Mouse (Mus musculus) midbrain, embryonic 16.5 days (tissue): ENCODE data around the gene Slc15a4. TPM values are rescaled to one million over a fixed set of nuclear protein-coding genes. Genes with fewer than 3 reads are reported as not detected.
A peak's percentile ranks its signal among the peaks of the same experiment; 100 is the strongest.

Source experiments
- ATAC-seq: fragments of 200-750 bp; cut with Nextera tagmentation; 2 replicates; pipeline ENCODE4 v1.8.0; 2017; ENCODE audit warnings: moderate TSS enrichment
- H3K27ac ChIP-seq: fragments of 300-500 bp; sonication (generic); 2 replicates; pipeline ENCODE4 v1.5.1; 2014; ENCODE audit warnings: mild to moderate bottlenecking, low read length, mixed read lengths
- H3K27me3 ChIP-seq: fragments of 300-500 bp; sonication (generic); 2 replicates; pipeline ENCODE4 v1.6.1; 2014; ENCODE audit warnings: low read depth, low read length, mixed read lengths; ENCODE audit not compliant: control insufficient read depth, insufficient read depth
- H3K36me3 ChIP-seq: fragments of 300-500 bp; sonication (generic); 2 replicates; pipeline ENCODE4 v1.6.1; 2014; ENCODE audit warnings: mild to moderate bottlenecking, low read length, moderate library complexity, mixed read lengths; ENCODE audit not compliant: control insufficient read depth, insufficient read depth
- H3K4me1 ChIP-seq: fragments of 300-500 bp; sonication (generic); 2 replicates; pipeline ENCODE4 v1.6.1; 2014; ENCODE audit warnings: mild to moderate bottlenecking, low read length, mixed read lengths; ENCODE audit not compliant: control insufficient read depth, insufficient read depth
- H3K4me2 ChIP-seq: fragments of 300-500 bp; sonication (generic); 2 replicates; pipeline ENCODE4 v1.6.1; 2014; ENCODE audit warnings: mild to moderate bottlenecking, low read length, mixed read lengths
- H3K4me3 ChIP-seq: fragments of 300-500 bp; sonication (generic); 2 replicates; pipeline ENCODE4 v1.5.1; 2014; ENCODE audit warnings: low read depth, mild to moderate bottlenecking, low read length, moderate library complexity, mixed read lengths
- H3K9ac ChIP-seq: fragments of 300-500 bp; sonication (generic); 2 replicates; pipeline ENCODE4 v1.6.1; 2014; ENCODE audit warnings: low read depth, low read length, mixed read lengths
- H3K9me3 ChIP-seq: fragments of 300-500 bp; sonication (generic); replicated peaks from 2 replicates; pipeline ENCODE4 v1.6.1; 2014; ENCODE audit warnings: mild to moderate bottlenecking, low read length, mixed read lengths; ENCODE audit not compliant: control insufficient read depth, poor library complexity, severe bottlenecking
- WGBS: fragments of 180-500 bp; shearing (Covaris S2); extraction: QIAGEN DNeasy Blood & Tissue Kit; methylation state at CpG from one replicate; pipeline ENCODE4 v1.1.7; 2014; 5-methylcytosine and 5-hydroxymethylcytosine counted together
- polyA plus RNA-seq: library from polyadenylated mRNA; unstranded; fragments of >200 nt; fragmentation: Nextera tagmentation; extraction: Ambion mirVana; gene quantifications from 2 replicates; pipeline ENCODE4 v1.2.1, GENCODE M21; 2015

The Slc15a4 gene
- polyA plus RNA-seq, 1 experiment from 2014 or later, result 26.3 TPM

- peak overlapping the region; percentile 46 for H3K4me3 ChIP-seq
- ATAC-seq, result peak; percentile 17; the same call in 1 of the 2 replicates
- H3K4me2 ChIP-seq, result peak overlapping the region; percentile 69
- H3K9me3 ChIP-seq, result no peaks in the 10 kb centered on the region
- H3K36me3 ChIP-seq, result no peaks in the 10 kb centered on the region
- no peak overlapping the region for H3K27ac ChIP-seq
- no peaks in the 10 kb centered on the region for H3K27me3 ChIP-seq
- H3K4me1 ChIP-seq, result peaks cover 6% of the 10 kb centered on the region
- peak overlapping the region; percentile 69 for H3K9ac ChIP-seq
- 14% methylated on average over 5 of the region's 5 CpGs for WGBS
Measured at GRCm38 (mm10) chr5:127631671-127632070, 1.0 kb downstream of the Slc15a4 start.

- no peak overlapping the region for H3K4me2 ChIP-seq
- ATAC-seq, result no peak
- H3K27me3 ChIP-seq, result no peaks in the 10 kb centered on the region
- 91% methylated on average over 12 of the region's 12 CpGs for WGBS
- H3K36me3 ChIP-seq, result no peaks in the 10 kb centered on the region
- H3K9me3 ChIP-seq, result no peaks in the 10 kb centered on the region
- no peak overlapping the region for H3K9ac ChIP-seq
- H3K4me3 ChIP-seq, result no peak overlapping the region
- peaks cover 6% of the 10 kb centered on the region; the same call in 1 of the 2 replicates for H3K4me1 ChIP-seq
- no peak overlapping the region for H3K27ac ChIP-seq
Measured at GRCm38 (mm10) chr5:127627242-127627641, 5.5 kb downstream of the Slc15a4 start.

- H3K36me3 ChIP-seq, result no peaks in the 10 kb centered on the region
- no peak overlapping the region for H3K27ac ChIP-seq
- no peak overlapping the region for H3K9ac ChIP-seq
- H3K4me3 ChIP-seq, result no peak overlapping the region
- WGBS, result 88% methylated on average over 10 of the region's 10 CpGs
- no peaks in the 10 kb centered on the region for H3K9me3 ChIP-seq
- ATAC-seq, result no peak
- H3K4me2 ChIP-seq, result no peak overlapping the region
- H3K4me1 ChIP-seq, result no peaks in the 10 kb centered on the region
- H3K27me3 ChIP-seq, result no peaks in the 10 kb centered on the region
Measured at GRCm38 (mm10) chr5:127624427-127625213, 8.1 kb downstream of the Slc15a4 start.

GRCm38 (mm10) chr5:127621108-127621507 is 11.6 kb downstream of the Slc15a4 start:
- H3K9me3 ChIP-seq, result no peaks in the 10 kb centered on the region
- no peaks in the 10 kb centered on the region for H3K27me3 ChIP-seq
- H3K4me2 ChIP-seq, result no peak overlapping the region
- no peak overlapping the region for H3K27ac ChIP-seq
- H3K9ac ChIP-seq, result no peak overlapping the region
- H3K4me1 ChIP-seq, result peaks cover 3% of the 10 kb centered on the region
- no peak overlapping the region for H3K4me3 ChIP-seq
- 79% methylated on average over 10 of the region's 10 CpGs for WGBS
- no peaks in the 10 kb centered on the region for H3K36me3 ChIP-seq
- ATAC-seq, result no peak

- no peak overlapping the region for H3K4me2 ChIP-seq
Measured at GRCm38 (mm10) chr5:127620371-127620770, 12.3 kb downstream of the Slc15a4 start.

GRCm38 (mm10) chr5:127618834-127619233 is 13.9 kb downstream of the Slc15a4 start:
- Histone ChIP-seq H3K36me3 (no peaks in the 10 kb centered on the region), H3K27ac (no peak overlapping the region), H3K4me1 (peaks cover 23% of the 10 kb centered on the region), H3K9ac (no peak overlapping the region), H3K4me2 (no peak overlapping the region), H3K27me3 (no peaks in the 10 kb centered on the region), H3K9me3 (no peaks in the 10 kb centered on the region), H3K4me3 (no peak overlapping the region)
- ATAC-seq, result no peak
- 76% methylated on average over 3 of the region's 3 CpGs for WGBS

More at GRCm38 (mm10) chr5:127620371-127620770, 12.3 kb downstream of the Slc15a4 start:
- Histone ChIP-seq H3K27ac (no peak overlapping the region), H3K4me1 (peaks cover 10% of the 10 kb centered on the region), H3K9ac (no peak overlapping the region), H3K27me3 (no peaks in the 10 kb centered on the region), H3K4me3 (no peak overlapping the region), H3K9me3 (no peaks in the 10 kb centered on the region), H3K36me3 (no peaks in the 10 kb centered on the region)
- WGBS, result 83% methylated on average over 8 of the region's 8 CpGs
- no peak for ATAC-seq

GRCm38 (mm10) chr5:127616884-127617635 is 15.6 kb downstream of the Slc15a4 start:
- peak; percentile 93 for ATAC-seq
- Histone ChIP-seq H3K36me3 (no peaks in the 10 kb centered on the region), H3K4me3 (peak overlapping the region; percentile 98), H3K27me3 (no peaks in the 10 kb centered on the region), H3K4me1 (peaks cover 28% of the 10 kb centered on the region), H3K9ac (peak overlapping the region; percentile 98), H3K27ac (peak overlapping the region; percentile 86), H3K9me3 (no peaks in the 10 kb centered on the region), H3K4me2 (peak overlapping the region; percentile 98)
- WGBS, result under 1% methylated on average over 83 of the region's 91 CpGs

- Histone ChIP-seq H3K4me2 (peak overlapping the region; percentile 98), H3K9me3 (no peaks in the 10 kb centered on the region), H3K36me3 (no peaks in the 10 kb centered on the region), H3K27ac (no peak overlapping the region), H3K27me3 (no peaks in the 10 kb centered on the region), H3K4me1 (peaks cover 35% of the 10 kb centered on the region), H3K9ac (peak overlapping the region; percentile 98), H3K4me3 (peak overlapping the region; percentile 98)
- WGBS, result 12% methylated on average over 4 of the region's 5 CpGs
- no peak for ATAC-seq
Measured at GRCm38 (mm10) chr5:127616151-127616550, 16.5 kb downstream of the Slc15a4 start.

- no peak overlapping the region for H3K9ac ChIP-seq
- H3K27me3 ChIP-seq, result no peaks in the 10 kb centered on the region
- H3K4me2 ChIP-seq, result peak overlapping the region; percentile 98
- WGBS, result 82% methylated on average over 3 of the region's 3 CpGs
- no peaks in the 10 kb centered on the region for H3K36me3 ChIP-seq
- peaks cover 42% of the 10 kb centered on the region for H3K4me1 ChIP-seq
- no peaks in the 10 kb centered on the region for H3K9me3 ChIP-seq
- ATAC-seq, result no peak
- H3K27ac ChIP-seq, result no peak overlapping the region
- peak overlapping the region; percentile 98; the same call in 1 of the 2 replicates for H3K4me3 ChIP-seq
Measured at GRCm38 (mm10) chr5:127615459-127615858, 17.2 kb downstream of the Slc15a4 start.
